Mouse (Mus musculus) small intestine, adult 2 months (tissue): ENCODE results near the gene Vps13a.

Experiments
- CTCF ChIP-seq: fragments of 200-500 bp; IDR thresholded peaks from 2 replicates; pipeline ENCODE4 v1.5.1; 2012; ENCODE audit warnings: low read depth, mild to moderate bottlenecking, control low read depth, inconsistent platforms, low read length, moderate library complexity, mixed read lengths; ENCODE audit not compliant: insufficient replicate concordance, insufficient read length; ENCODE audit errors: extremely low read depth
- POLR2A ChIP-seq: fragments of 200-500 bp; IDR thresholded peaks from 2 replicates; pipeline ENCODE4 v1.6.1; 2012; ENCODE audit warnings: low read depth, mild to moderate bottlenecking, control low read depth, inconsistent platforms, low read length, moderate library complexity

DNA sequence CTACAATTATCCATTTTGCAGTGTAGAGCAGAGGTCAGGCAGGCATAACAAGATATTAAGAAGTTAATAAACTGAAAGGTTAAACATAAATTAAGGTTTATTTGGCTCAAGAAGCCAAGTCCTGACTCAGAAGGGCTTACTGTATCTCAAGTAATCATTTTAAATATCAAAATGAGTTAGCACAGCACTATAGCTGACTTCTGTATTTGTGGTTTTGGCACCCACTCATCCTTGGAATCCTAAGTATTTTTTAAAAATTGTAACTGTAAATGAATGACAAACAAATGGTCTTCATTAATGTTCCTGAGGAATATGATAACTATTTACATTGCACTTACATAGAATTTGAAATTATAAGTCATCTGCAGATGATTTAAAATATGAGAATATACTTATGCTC is 155.7 kb downstream of the Vps13a start:
- TF ChIP-seq CTCF, result no peak
- no peak for TF ChIP-seq POLR2A
